Mouse (Mus musculus) liver, postnatal 0 days (tissue): ENCODE data around the gene Gpr65. TPM values are rescaled to one million over a fixed set of nuclear protein-coding genes. Genes with fewer than 3 reads are reported as not detected.

ENCODE experiments used
- ATAC-seq: fragments of 200-750 bp; cut with Nextera tagmentation; 2 replicates; pipeline ENCODE4 v1.8.0; 2017; ENCODE audit warnings: mild to moderate bottlenecking, moderate library complexity
- DNase-seq: peaks from one replicate; pipeline ENCODE4 v3.0.0-alpha.2; 2016
- H3K27ac ChIP-seq: fragments of 300-500 bp; sonication (generic); 2 replicates; pipeline ENCODE4 v1.5.1; 2014; ENCODE audit warnings: antibody characterized with exemption, moderate library complexity, mild to moderate bottlenecking, low read depth
- H3K27me3 ChIP-seq: fragments of 300-500 bp; sonication (generic); 2 replicates; pipeline ENCODE4 v1.6.1; 2014; ENCODE audit warnings: low read length, control low read depth, mixed read lengths; ENCODE audit not compliant: insufficient read depth
- H3K36me3 ChIP-seq: fragments of 300-500 bp; sonication (generic); replicated peaks from 2 replicates; pipeline ENCODE4 v1.6.1; 2014; ENCODE audit warnings: mild to moderate bottlenecking, control low read depth, low read length, moderate library complexity, mixed read lengths; ENCODE audit not compliant: insufficient read depth
- H3K4me1 ChIP-seq: fragments of 300-500 bp; sonication (generic); 2 replicates; pipeline ENCODE4 v1.6.1; 2014; ENCODE audit warnings: antibody characterized with exemption, mild to moderate bottlenecking, control low read depth; ENCODE audit not compliant: insufficient read depth
- H3K4me2 ChIP-seq: fragments of 300-500 bp; sonication (generic); 2 replicates; pipeline ENCODE4 v1.6.1; 2014; ENCODE audit warnings: low read depth, mild to moderate bottlenecking, low read length, moderate library complexity, mixed read lengths
- H3K4me3 ChIP-seq: fragments of 300-500 bp; sonication (generic); 2 replicates; pipeline ENCODE4 v1.5.1; 2014; ENCODE audit warnings: low read depth, low read length
- H3K9ac ChIP-seq: fragments of 300-500 bp; sonication (generic); replicated peaks from 2 replicates; pipeline ENCODE4 v1.6.1; 2014; ENCODE audit warnings: mild to moderate bottlenecking, moderate library complexity
- H3K9me3 ChIP-seq: fragments of 300-500 bp; sonication (generic); 2 replicates; pipeline ENCODE4 v1.6.1; 2016; ENCODE audit warnings: mild to moderate bottlenecking, control low read depth, low read length, mixed read lengths
- CTCF ChIP-seq: sonication (generic); IDR thresholded peaks from 2 replicates; pipeline ENCODE4 v1.5.1; 2016; ENCODE audit warnings: antibody characterized with exemption, low read depth
- EP300 ChIP-seq: IDR thresholded peaks from 2 replicates; pipeline ENCODE4 v1.6.1; 2016; ENCODE audit warnings: antibody characterized with exemption, low read depth, mild to moderate bottlenecking
- WGBS: fragments of 180-500 bp; shearing (Covaris S2); extraction: QIAGEN DNeasy Blood & Tissue Kit; methylation state at CpG from one replicate; pipeline ENCODE4 v1.1.7; 2014; ENCODE audit not compliant: insufficient replicate concordance; 5-methylcytosine and 5-hydroxymethylcytosine counted together
- polyA plus RNA-seq: library from polyadenylated mRNA; unstranded; fragments of >200 nt; fragmentation: Nextera tagmentation; extraction: Ambion mirVana; gene quantifications from 2 replicates; pipeline ENCODE4 v1.2.1, GENCODE M21; 2015

Gene Gpr65
- polyA plus RNA-seq, 1 experiment from 2014 or later = 5.1 TPM

- ATAC-seq = no peak
- Histone ChIP-seq H3K4me1 (no peaks in the 10 kb centered on the region), H3K9me3 (no peaks in the 10 kb centered on the region), H3K9ac (no peak overlapping the region), H3K4me2 (no peak overlapping the region), H3K36me3 (no peaks in the 10 kb centered on the region), H3K4me3 (no peak overlapping the region), H3K27ac (no peak overlapping the region), H3K27me3 (no peaks in the 10 kb centered on the region)
- 75% methylated on average over 2 of the region's 2 CpGs for WGBS
- no peak for TF ChIP-seq EP300
- no peak for TF ChIP-seq CTCF
- no peak for DNase-seq
Observed at GRCm38 (mm10) chr12:98294241-98294640, 25.8 kb downstream of the Gpr65 start.

GRCm38 (mm10) chr12:98301980-98302379 lies 33.5 kb downstream of the Gpr65 start:
- TF ChIP-seq CTCF = no peak
- TF ChIP-seq EP300 = no peak
- no peak for ATAC-seq
- no peaks in the 10 kb centered on the region for H3K4me1 ChIP-seq
- H3K9ac ChIP-seq = no peak overlapping the region
- no peak for DNase-seq
- no peak overlapping the region for H3K4me2 ChIP-seq
- H3K36me3 ChIP-seq = no peaks in the 10 kb centered on the region
- no peaks in the 10 kb centered on the region for H3K27me3 ChIP-seq
- H3K4me3 ChIP-seq = no peak overlapping the region
- WGBS = 62% methylated on average over 5 of the region's 5 CpGs
- H3K27ac ChIP-seq = no peak overlapping the region
- no peaks in the 10 kb centered on the region for H3K9me3 ChIP-seq

GRCm38 (mm10) chr12:98303013-98303412 lies 34.6 kb downstream of the Gpr65 start:
- Histone ChIP-seq H3K4me2 (no peak overlapping the region), H3K9me3 (no peaks in the 10 kb centered on the region), H3K27ac (no peak overlapping the region), H3K36me3 (no peaks in the 10 kb centered on the region), H3K4me1 (no peaks in the 10 kb centered on the region), H3K4me3 (no peak overlapping the region), H3K27me3 (no peaks in the 10 kb centered on the region), H3K9ac (no peak overlapping the region)
- no peak for TF ChIP-seq EP300
- TF ChIP-seq CTCF = no peak
- DNase-seq = no peak
- whole genome bisulfite sequencing = 91% methylated on average over 1 of the region's 1 CpGs
- no peak for ATAC-seq

- Histone ChIP-seq H3K9me3 (no peaks in the 10 kb centered on the region), H3K27me3 (no peaks in the 10 kb centered on the region), H3K4me2 (no peak overlapping the region), H3K4me3 (no peak overlapping the region), H3K36me3 (no peaks in the 10 kb centered on the region), H3K27ac (no peak overlapping the region), H3K4me1 (no peaks in the 10 kb centered on the region), H3K9ac (no peak overlapping the region)
- TF ChIP-seq CTCF (no peak), EP300 (no peak)
- ATAC-seq (no peak), DNase-seq (no peak)
- 67% methylated on average over 7 of the region's 7 CpGs for WGBS
Observed at GRCm38 (mm10) chr12:98307179-98307915, 38.9 kb downstream of the Gpr65 start.

- no peaks in the 10 kb centered on the region for H3K4me1 ChIP-seq
- H3K27me3 ChIP-seq = no peaks in the 10 kb centered on the region
- 66% methylated on average over 7 of the region's 7 CpGs for WGBS
- no peaks in the 10 kb centered on the region for H3K9me3 ChIP-seq
- no peak overlapping the region for H3K9ac ChIP-seq
- H3K36me3 ChIP-seq = no peaks in the 10 kb centered on the region
- no peak for ATAC-seq
- TF ChIP-seq EP300 (no peak), CTCF (no peak)
- no peak for DNase-seq
- no peak overlapping the region for H3K27ac ChIP-seq
- no peak overlapping the region for H3K4me2 ChIP-seq
- H3K4me3 ChIP-seq = no peak overlapping the region
Observed at GRCm38 (mm10) chr12:98311376-98312083, 43.1 kb downstream of the Gpr65 start.

GRCm38 (mm10) chr12:98315924-98316323 lies 47.5 kb downstream of the Gpr65 start:
- no peak for DNase-seq
- Histone ChIP-seq H3K4me2 (no peak overlapping the region), H3K27me3 (no peaks in the 10 kb centered on the region), H3K9me3 (no peaks in the 10 kb centered on the region), H3K36me3 (no peaks in the 10 kb centered on the region), H3K9ac (no peak overlapping the region), H3K4me3 (no peak overlapping the region), H3K4me1 (no peaks in the 10 kb centered on the region), H3K27ac (no peak overlapping the region)
- TF ChIP-seq EP300 (no peak), CTCF (no peak)
- ATAC-seq = no peak
- WGBS = 31% methylated on average over 5 of the region's 5 CpGs
